Mouse (Mus musculus) embryo, embryonic 10.5 days (tissue): Measurements from ENCODE around the gene Hnrnpul2.
"Not testable (repeated sequence)": the region's sequence is repeated elsewhere in the genome, so short reads cannot be mapped to it uniquely, and the experiment has no call there.

Source experiments
- DNase-seq: peaks from one replicate; pipeline ENCODE4 v3.0.0-alpha.2; 2015; ENCODE audit warnings: low spot score

Gene Hnrnpul2

DNA sequence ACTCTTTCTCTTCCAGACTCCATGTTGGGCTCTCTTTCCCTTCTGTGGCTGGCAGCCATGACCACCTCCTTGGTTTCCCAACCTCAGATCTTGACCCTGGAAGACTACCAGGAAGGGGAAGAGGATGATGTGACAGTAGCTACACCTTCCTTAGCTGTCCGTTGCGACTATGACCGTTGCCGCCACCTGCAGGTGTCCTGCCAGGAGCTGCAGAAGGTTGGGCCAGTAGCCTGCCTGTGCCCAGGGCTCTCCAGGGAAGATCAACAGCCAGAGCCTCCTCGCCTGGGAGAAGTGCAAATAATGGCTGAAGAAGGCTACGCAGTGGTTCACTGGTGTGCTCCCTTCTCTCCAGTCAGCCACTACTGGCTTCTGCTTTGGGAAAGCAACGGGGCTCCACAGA lies 31.8 kb downstream of the Hnrnpul2 start:
- DNase-seq, result no peak

DNA sequence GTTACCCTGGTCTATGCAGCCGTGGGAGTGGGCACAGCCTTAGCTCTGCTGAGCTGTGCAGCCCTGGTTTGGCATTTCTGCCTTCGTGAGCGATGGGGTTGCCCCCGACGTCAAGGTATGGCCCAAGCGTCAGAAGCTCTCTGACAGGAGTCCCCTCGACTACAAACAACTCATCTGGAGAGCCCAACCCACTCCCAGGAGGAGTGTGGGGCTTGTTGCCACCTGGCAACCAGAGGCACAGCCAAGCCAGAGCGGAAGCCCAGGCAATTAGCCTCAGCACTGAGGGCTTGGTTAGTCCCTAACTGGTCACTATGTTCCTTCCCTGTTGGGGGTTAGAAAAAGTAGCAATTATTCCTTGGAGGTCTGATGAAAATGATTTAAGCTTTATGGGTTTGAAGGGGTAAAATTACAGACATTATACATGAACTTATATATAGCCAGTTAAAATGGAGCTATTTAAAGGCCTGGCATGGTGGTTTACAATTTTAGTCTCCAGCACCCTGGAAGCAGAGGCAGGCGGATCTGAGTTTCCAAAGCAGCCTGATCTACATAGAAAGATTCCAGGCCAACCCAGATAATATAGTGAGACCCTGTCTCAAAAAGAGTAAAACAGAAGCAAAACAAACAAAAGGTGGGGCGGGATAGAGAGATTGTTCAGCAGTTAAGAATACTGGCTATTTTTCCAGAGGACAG lies 32.6 kb downstream of the Hnrnpul2 start:
- no peak for DNase-seq

DNA sequence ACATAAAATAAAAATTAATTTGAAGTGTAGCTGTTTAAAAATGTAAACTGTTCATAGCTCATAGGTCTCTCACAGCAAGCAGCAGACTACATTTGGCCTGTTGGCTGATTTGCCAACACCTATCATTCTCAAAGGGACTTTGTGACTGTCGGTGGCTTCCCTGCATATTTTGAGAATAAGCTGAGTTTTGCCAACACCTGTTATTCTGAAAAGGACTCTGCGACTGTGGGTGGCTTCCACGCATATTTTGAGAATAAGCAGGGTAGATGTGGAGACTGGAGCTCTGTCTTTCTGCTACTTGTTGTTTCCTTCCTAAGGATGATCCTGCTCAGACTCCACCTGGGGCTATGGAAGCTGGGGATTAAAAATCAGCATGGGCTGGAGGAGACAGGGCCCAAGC lies 33.3 kb downstream of the Hnrnpul2 start:
- no peak for DNase-seq

DNA sequence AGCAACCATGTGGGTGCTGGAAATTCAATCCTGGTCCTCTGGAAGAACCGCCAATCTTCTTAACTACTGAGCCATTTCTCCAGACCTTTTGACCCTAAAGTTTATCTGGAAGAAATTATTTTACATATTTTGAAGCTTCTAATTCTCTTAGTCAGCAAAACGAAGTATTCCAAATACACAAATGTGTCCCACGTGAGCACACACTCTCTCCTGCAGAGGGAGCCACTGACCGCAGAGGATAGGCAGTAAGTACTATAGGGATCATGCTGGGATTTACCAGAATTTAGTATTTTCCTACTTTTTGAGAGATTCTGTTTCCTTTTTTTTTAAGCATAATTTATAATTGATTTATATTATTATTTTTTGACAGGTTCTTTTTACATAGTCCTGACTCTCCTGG lies 37.9 kb downstream of the Hnrnpul2 start:
- peak; percentile 61 for DNase-seq

DNA sequence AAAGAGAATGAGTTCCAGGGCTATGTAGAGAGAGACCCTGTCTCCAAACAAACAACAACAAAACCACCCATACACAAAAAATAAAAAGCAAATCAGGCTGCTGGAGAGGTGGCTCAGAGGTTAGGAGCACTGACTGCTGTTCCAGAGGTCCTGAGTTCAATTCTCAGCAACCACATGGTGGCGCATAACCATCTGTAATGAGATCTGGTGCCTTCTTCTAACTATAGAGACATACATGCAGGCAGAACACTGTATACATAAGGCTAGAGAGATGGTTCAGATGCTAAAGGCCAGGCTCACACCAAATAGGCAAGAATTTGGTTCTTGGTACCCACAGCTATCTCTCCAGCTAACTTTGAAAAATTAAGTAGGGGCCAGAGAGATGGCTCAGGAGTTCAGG lies 39.2 kb downstream of the Hnrnpul2 start:
- peak; percentile 53 for DNase-seq

DNA sequence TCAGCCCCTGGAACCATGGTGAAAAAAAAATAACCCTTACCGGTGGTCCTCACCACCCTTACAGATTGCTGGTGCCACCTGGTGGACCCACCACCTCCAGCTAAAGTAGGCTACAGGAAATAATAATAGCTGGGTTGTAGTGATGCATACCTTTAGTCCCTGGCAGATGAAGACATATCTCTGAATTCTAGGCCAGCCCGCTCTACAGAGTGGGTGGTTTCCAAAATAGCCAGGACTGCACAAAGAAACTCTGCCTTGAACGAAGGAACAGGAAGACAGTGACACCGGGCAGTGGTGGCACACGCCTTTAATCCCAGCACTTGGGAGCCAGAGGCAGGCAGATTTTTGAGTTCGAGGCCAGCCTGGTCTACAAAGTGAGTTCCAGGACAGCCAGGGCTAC lies 44.5 kb downstream of the Hnrnpul2 start:
- DNase-seq, result no peak

DNA sequence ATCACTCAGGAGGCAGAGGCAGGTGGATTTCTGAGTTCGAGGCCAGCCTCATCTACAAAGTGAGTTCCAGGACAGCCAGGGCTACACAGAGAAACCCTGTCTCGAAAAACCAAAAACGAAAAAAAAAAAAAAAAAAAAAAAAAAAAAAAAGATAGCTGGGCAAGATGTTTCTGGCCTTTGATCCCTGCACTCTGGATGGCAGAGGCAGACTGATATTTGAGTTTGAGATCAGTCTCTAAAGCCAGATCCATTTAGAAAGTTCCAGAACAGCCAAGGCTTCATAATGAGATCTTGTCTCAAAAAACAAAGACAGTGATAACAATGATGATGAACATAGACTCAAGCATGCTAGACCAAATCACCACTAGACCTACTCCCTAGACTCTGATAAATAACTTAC lies 50.6 kb downstream of the Hnrnpul2 start:
- not testable (repeated sequence) for DNase-seq

DNA sequence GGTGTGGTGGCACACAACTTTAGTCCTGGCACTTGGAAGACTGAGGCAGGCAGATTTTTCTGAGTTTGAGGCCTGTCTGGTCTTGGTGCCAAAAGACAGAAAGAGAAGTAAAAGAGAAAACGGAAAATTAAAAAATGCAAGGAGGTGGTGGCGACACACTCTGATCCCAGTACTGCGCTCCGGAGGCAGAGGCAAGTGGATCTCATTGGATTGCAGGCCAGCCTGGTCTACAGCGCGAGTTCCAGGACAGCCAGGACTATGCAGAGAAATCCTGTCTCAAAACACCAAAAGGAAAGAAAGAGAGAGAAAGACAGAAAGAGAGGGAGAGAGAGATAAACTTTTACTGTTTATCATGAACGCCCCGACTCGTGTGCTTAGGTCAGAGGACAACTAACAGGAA lies 51.0 kb downstream of the Hnrnpul2 start:
- DNase-seq, result no peak

DNA sequence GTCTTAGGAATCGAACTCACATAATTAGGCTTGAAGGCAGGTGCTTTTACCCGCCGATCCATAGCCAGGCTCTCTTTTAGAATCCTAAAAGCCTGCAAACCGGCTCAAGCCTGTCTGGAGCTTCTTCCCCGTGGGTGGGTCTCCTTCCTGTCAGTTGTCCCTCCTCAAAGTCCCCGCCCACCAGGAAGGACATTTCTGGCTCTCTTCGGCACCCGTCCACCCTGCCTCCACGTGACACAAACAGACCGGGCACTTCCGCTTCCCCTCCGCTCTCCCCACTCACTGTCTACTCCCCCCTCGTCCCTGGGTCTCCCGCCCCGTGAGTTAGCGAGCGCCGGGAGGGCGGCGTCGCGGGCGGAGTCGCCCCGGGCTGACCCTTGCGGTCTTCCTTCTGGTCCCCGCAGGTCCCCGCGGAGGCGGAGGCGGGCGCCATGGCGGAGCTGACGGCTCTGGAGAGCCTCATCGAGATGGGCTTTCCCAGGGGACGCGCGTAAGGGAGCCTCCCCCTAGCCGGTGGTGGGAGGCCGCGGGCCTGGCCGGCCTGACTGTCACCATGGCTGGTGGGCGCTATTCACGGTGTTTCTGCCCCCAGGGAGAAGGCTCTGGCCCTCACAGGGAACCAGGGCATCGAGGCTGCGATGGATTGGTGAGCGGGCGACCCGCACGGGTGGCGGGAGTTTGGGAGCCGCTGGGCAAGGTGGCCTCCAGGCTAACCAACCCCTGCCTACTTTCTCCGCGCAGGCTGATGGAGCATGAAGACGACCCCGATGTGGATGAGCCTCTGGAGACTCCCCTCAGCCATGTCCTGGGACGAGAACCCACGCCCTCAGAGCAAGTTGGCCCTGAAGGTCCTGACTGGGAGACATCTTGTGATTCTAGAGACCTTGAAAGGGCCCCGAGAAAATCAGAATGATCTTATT lies 51.7 kb downstream of the Hnrnpul2 start, which contains the start of gene Ubxn1:
Ubxn1 (plus strand) TSS at position 230 of the 920 bp plus-strand sequence.
- peak; percentile 99 for DNase-seq

DNA sequence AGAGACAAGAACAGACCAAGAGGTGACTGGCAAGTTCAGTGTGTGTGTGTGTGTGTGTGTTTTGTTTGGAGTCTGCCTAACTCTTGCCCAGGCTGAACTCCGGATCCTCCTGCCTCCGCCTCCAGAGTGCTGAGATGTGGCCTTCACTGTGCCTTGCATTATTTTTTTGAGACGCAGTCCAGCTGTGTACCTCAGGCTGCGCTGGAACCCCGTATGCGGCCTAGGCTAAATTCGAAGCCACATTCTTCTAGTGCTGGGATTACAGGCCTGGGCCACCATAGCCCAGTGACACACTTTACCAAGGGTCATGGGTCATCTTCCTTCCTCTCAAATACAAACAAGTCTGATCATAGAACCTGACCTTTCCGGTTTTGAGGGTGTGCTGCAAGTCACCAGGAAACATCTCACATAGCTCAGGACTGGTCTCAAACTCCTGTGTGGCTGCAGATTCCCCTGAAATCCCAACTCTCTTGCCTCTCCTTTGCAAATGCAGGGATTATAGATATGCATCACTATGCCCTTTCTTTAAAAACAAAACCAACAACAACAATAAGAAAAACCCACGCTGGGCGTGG lies 52.5 kb downstream of the Hnrnpul2 start:
- DNase-seq, result no peak

DNA sequence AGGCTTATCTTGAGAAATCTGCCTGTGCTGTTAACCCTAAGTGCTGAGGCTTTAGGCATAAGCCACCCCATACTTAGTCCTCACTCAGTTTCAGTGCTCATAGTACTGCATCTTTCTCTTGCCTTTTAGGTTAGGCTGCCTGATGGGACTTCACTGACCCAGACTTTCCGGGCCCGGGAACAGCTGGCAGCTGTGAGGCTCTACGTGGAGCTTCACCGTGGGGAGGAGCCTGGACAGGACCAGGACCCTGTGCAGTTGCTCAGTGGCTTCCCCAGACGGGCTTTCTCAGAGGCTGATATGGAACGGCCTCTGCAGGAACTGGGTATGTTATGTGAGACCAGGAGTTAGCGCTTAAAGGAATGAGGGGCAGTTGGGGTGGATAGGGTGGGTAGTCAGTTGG lies 55.2 kb downstream of the Hnrnpul2 start:
- no peak for DNase-seq

DNA sequence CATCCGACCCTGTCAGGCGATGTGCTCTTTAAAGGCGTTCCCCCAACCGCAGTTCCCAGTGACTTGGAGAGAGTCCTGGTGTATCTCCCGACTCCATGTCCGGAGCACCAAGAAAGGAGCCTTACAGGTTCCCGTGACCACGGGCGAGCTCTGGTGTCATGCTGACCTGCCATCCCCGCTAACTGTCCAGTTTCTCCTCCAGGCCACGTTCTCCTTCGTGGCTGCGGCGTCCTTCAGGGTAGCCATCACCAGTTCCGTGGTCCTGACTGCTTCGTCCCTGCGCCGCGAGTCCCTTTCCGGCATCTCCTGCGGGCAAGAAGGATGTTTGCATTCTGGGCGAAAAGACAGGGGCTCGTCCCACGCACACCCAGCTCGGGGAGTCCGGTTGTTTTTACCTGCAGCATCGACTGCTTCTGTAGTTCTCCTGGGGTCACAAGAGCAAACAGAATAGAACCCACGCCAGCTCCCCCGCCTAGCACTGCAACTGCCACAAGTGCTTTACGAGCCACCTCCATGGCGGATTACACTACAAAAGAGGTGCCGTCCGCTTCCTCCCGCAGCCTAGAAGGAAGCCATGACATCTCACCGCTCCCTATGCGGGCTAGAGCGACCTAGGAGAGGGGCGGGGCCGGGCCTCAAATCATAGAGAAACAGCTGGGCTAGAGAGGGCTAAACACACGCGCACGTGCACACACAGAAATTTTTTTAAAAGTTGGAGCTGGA lies 60.7 kb downstream of the Hnrnpul2 start, which contains the start of gene Uqcc3:
Uqcc3 (minus strand) TSS at position 613 of the 723 bp plus-strand sequence.
- DNase-seq, result peak; percentile 96

DNA sequence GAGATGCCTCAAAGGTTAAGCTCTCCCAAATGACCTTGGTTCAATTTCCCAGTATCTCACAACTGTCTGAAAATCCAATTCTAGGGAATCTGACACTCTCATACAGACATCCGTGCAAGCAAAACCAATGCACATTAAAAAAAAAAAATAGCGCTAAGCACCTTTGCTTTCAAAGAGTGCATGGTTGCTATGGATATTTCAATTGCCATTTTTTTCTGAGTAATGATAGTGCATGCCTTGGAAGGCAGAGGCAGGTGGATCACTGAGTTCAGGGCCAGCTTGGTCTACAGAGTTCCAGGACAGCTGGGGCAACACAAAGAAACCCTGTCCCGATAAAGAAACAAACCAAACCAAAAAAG lies 61.2 kb downstream of the Hnrnpul2 start:
- DNase-seq, result no peak

DNA sequence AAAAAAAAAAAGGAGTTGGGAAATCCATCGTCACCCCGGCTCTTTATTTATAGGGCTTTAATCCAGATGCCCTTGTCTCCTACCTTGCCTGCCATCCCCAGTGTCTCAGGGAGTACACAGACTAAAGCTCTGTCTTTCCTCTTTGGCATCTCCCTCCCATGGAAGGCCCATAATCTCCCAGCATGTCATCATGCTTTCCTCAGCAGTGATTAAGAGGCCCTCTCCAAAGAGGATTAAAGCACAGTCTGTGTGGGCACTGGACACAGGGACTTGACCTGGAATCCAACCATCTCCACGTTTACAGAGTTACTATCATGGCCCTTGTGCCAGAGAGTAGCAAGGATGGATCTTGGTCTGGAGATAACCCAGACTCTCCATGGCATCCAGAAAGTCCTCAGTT lies 63.8 kb downstream of the Hnrnpul2 start, which contains the start of the genes Lbhd1 and Gm49403:
Lbhd1 (plus strand) TSS at position 117 of the 400 bp plus-strand sequence.
Gm49403 (plus strand) TSS at position 315 of the 400 bp plus-strand sequence.
- no peak for DNase-seq
